Mouse (Mus musculus) macrophage (primary cell): Measurements from ENCODE around the gene Ntn4. TPM values are rescaled to one million over a fixed set of nuclear protein-coding genes. Genes with fewer than 3 reads are reported as not detected.

Source experiments
- H3K27ac ChIP-seq: fragments of 350-480 bp; formaldehyde crosslinking; 2 replicates; pipeline ENCODE4 v1.9.0; 2021
- H3K36me3 ChIP-seq: fragments of 350-480 bp; formaldehyde crosslinking; 2 replicates; pipeline ENCODE4 v1.9.0; 2021; ENCODE audit errors: inconsistent target
- H3K4me3 ChIP-seq: fragments of 350-480 bp; formaldehyde crosslinking; 2 replicates; pipeline ENCODE4 v1.9.0; 2021; ENCODE audit errors: inconsistent target
- H3K79me2 ChIP-seq: fragments of 350-480 bp; formaldehyde crosslinking; 2 replicates; pipeline ENCODE4 v1.9.0; 2021; ENCODE audit errors: inconsistent target
- WGBS: methylation state at CpG from one replicate; pipeline ENCODE4 v1.1.7; 2026; ENCODE audit warnings: inconsistent platforms; ENCODE audit not compliant: missing documents; 5-methylcytosine and 5-hydroxymethylcytosine counted together
- polyA plus RNA-seq: library from polyadenylated mRNA; stranded (reverse); fragments of 250-400 nt; gene quantifications from 3 replicates; pipeline ENCODE4 v1.2.4, GENCODE M21; 2018; ENCODE audit warnings: inconsistent platforms

Ntn4 gene
- polyA plus RNA-seq, 1 experiment from 2014 or later = 0.04 TPM

GRCm38 (mm10) chr10:93753711-93754391 is 113.4 kb downstream of the Ntn4 start:
- Histone ChIP-seq H3K27ac (no peak overlapping the region), H3K79me2 (no peaks in the 10 kb centered on the region)
- 65% methylated on average over 13 of the region's 13 CpGs for WGBS

GRCm38 (mm10) chr10:93756211-93756610 is 115.7 kb downstream of the Ntn4 start:
- H3K27ac ChIP-seq = no peak overlapping the region
- no peak overlapping the region for H3K4me3 ChIP-seq
- H3K36me3 ChIP-seq = no peaks in the 10 kb centered on the region
- no peaks in the 10 kb centered on the region for H3K79me2 ChIP-seq
- WGBS = 95% methylated on average over 10 of the region's 10 CpGs

More at GRCm38 (mm10) chr10:93753711-93754391, 113.4 kb downstream of the Ntn4 start:
- H3K36me3 ChIP-seq = no peaks in the 10 kb centered on the region
- H3K4me3 ChIP-seq = no peak overlapping the region

- Histone ChIP-seq H3K36me3 (no peaks in the 10 kb centered on the region), H3K27ac (no peak overlapping the region), H3K79me2 (no peaks in the 10 kb centered on the region), H3K4me3 (no peak overlapping the region)
- WGBS = 60% methylated on average over 4 of the region's 4 CpGs
Measured at GRCm38 (mm10) chr10:93759644-93760043, 119.2 kb downstream of the Ntn4 start.

- Histone ChIP-seq H3K79me2 (no peaks in the 10 kb centered on the region), H3K36me3 (no peaks in the 10 kb centered on the region), H3K27ac (no peak overlapping the region), H3K4me3 (no peak overlapping the region)
- WGBS = 96% methylated on average over 5 of the region's 5 CpGs
Measured at GRCm38 (mm10) chr10:93760429-93760828, 119.9 kb downstream of the Ntn4 start.

GRCm38 (mm10) chr10:93763074-93763473 is 122.6 kb downstream of the Ntn4 start:
- WGBS = 45% methylated on average over 5 of the region's 5 CpGs
- no peak overlapping the region for H3K4me3 ChIP-seq
- no peaks in the 10 kb centered on the region for H3K79me2 ChIP-seq
- H3K36me3 ChIP-seq = no peaks in the 10 kb centered on the region
- H3K27ac ChIP-seq = no peak overlapping the region

- Histone ChIP-seq H3K27ac (no peak overlapping the region), H3K36me3 (no peaks in the 10 kb centered on the region), H3K79me2 (no peaks in the 10 kb centered on the region), H3K4me3 (no peak overlapping the region)
- WGBS = 88% methylated on average over 5 of the region's 5 CpGs
Measured at GRCm38 (mm10) chr10:93766221-93766620, 125.7 kb downstream of the Ntn4 start.

- Histone ChIP-seq H3K36me3 (no peaks in the 10 kb centered on the region), H3K27ac (no peak overlapping the region), H3K4me3 (no peak overlapping the region), H3K79me2 (no peaks in the 10 kb centered on the region)
- 89% methylated on average over 5 of the region's 5 CpGs for WGBS
Measured at GRCm38 (mm10) chr10:93767245-93767644, 126.8 kb downstream of the Ntn4 start.

GRCm38 (mm10) chr10:93768222-93768621 is 127.7 kb downstream of the Ntn4 start:
- H3K79me2 ChIP-seq = no peaks in the 10 kb centered on the region
- H3K4me3 ChIP-seq = no peak overlapping the region
- WGBS = 5% methylated on average over 9 of the region's 9 CpGs

GRCm38 (mm10) chr10:93771931-93772465 is 131.5 kb downstream of the Ntn4 start:
- WGBS = 88% methylated on average over 9 of the region's 9 CpGs
- Histone ChIP-seq H3K79me2 (no peaks in the 10 kb centered on the region), H3K36me3 (no peaks in the 10 kb centered on the region), H3K4me3 (no peak overlapping the region), H3K27ac (no peak overlapping the region)

More at GRCm38 (mm10) chr10:93768222-93768621, 127.7 kb downstream of the Ntn4 start:
- no peaks in the 10 kb centered on the region for H3K36me3 ChIP-seq
- no peak overlapping the region for H3K27ac ChIP-seq

GRCm38 (mm10) chr10:93772492-93772891 is 132.0 kb downstream of the Ntn4 start:
- 92% methylated on average over 2 of the region's 3 CpGs for WGBS
- no peak overlapping the region for H3K27ac ChIP-seq
- no peaks in the 10 kb centered on the region for H3K36me3 ChIP-seq
- H3K4me3 ChIP-seq = no peak overlapping the region
- no peaks in the 10 kb centered on the region for H3K79me2 ChIP-seq

GRCm38 (mm10) chr10:93776731-93777151 is 136.3 kb downstream of the Ntn4 start:
- WGBS = 62% methylated on average over 5 of the region's 5 CpGs
- no peaks in the 10 kb centered on the region for H3K79me2 ChIP-seq
- H3K27ac ChIP-seq = no peak overlapping the region
- no peak overlapping the region for H3K4me3 ChIP-seq
- H3K36me3 ChIP-seq = no peaks in the 10 kb centered on the region

GRCm38 (mm10) chr10:93777372-93777771 is 136.9 kb downstream of the Ntn4 start:
- H3K36me3 ChIP-seq = no peaks in the 10 kb centered on the region
- no peak overlapping the region for H3K27ac ChIP-seq
- 53% methylated on average over 7 of the region's 7 CpGs for WGBS
- no peaks in the 10 kb centered on the region for H3K79me2 ChIP-seq
- no peak overlapping the region for H3K4me3 ChIP-seq

- no peaks in the 10 kb centered on the region for H3K36me3 ChIP-seq
- no peak overlapping the region for H3K27ac ChIP-seq
- no peaks in the 10 kb centered on the region for H3K79me2 ChIP-seq
- H3K4me3 ChIP-seq = no peak overlapping the region
- WGBS = 92% methylated on average over 14 of the region's 15 CpGs
Measured at GRCm38 (mm10) chr10:93783216-93784013, 142.9 kb downstream of the Ntn4 start.
